In the genomic region with DNA sequence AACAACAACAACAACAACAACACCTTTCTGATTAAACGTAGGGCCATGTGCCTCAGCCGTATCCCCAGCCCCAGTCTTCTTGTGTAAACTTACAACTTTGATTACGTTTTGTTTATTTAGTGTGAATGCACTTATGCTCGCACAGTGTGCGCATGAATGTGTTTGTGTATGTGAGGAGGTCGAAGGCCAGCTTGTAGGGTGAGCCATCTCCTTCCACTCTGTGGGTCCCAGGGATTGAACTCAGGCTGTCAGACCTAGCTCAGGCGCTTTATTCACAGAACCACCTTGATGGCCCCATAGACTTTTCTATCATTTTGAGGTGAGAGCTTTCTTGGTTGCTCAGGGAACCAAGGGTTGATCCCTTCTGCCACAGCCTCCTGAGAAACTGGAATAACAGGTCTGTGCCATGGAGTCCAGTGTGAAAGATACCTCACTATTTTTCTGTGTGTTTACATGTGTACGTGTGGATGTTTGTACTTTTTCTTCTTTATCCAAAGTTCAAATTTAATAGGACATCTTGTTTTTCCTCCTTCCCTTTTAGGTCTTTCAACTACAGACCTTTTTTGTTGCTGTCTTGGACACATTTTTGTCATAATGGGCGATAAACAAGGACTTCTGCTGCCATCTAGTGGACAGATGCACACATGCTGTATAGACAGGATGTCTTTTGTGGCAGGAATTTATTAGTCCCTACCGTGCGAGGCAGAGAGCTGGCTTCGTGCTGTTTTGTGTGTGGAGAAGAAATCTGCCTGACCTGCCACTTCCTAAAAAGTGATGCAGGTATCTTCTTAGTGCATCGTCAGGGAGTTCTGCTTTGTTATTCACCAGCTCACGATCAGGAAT, we compare ENCODE assay signal across 9 mouse cellular contexts. TPM values are rescaled to one million over a fixed set of nuclear protein-coding genes. Genes with fewer than 3 reads are reported as not detected.
DNase-seq lines count a peak whose midpoint lies in the region; ATAC-seq and TF ChIP-seq lines count a peak whose summit lies in the region.
"Had no signal": no experiment of that assay in that cellular context is flagged by ENCODE, and none has a peak within 500 bp of the region (broad histone marks: within the 10 kb centered on the region; RNA-seq: fewer than 3 reads in every experiment).

No protein-coding gene starts in this region.

- 40% methylated on average over 14 of the region's 14 CpGs for WGBS in forebrain, embryonic 10.5 days

- peak; percentile 59 to 98 (median 91) for TF ChIP-seq CTCF in MEL (IDR thresholded peaks at IDR 0.05 in 2 of 3, conservative IDR thresholded peaks at IDR 0.05 in 1 of 3; ENCODE audit: control insufficient read depth in 1 of 3, insufficient read depth in 1 of 3, low read depth in 2 of 3, low read length in 3 of 3, poor library complexity in 1 of 3, severe bottlenecking in 1 of 3)

- peak; percentile 92 for DNase-seq in MEL (ENCODE audit: low read depth, low spot score)
- peak; percentile 90 for DNase-seq in c-Kit-positive CD71-negative TER-119-negative erythroid progenitor cells, embryonic 14.5 days (ENCODE audit: low read depth)
- DNase-seq in forebrain, embryonic 10.5 days (ENCODE audit: extremely low spot score, low spot score) = peak; percentile 77
- peak; percentile 59 to 92 for DNase-seq in layer of hippocampus, adult 18-20 months (ENCODE audit: low spot score in 2 of 2)
- DNase-seq in lung, postnatal 10 days = peak; percentile 88
- DNase-seq in retina, postnatal 1 day = peak; percentile 93
- DNase-seq in thymus, postnatal 4 days = peak; percentile 77

- TF ChIP-seq RAD21 in MEL (IDR thresholded peaks at IDR 0.05; ENCODE audit: low read depth, low read length) = peak; percentile 98

- H3K36me3 ChIP-seq in MEL (ENCODE audit: control insufficient read depth in 1 of 2, insufficient read depth in 2 of 2, low read length in 2 of 2) = peaks cover 0 to 7% of the 10 kb centered on the region in 2 experiments; a peak in 2 of 4 replicates
- no peaks in the 10 kb centered on the region for H3K36me3 ChIP-seq in forebrain, embryonic 10.5 days (replicated peaks)
- H3K36me3 ChIP-seq: liver, embryonic 15.5 days had no signal

- peaks cover 0 to 21% of the 10 kb centered on the region in 2 experiments; a peak in 2 of 4 replicates for H3K27me3 ChIP-seq in MEL (ENCODE audit: control insufficient read depth in 1 of 2, insufficient read depth in 2 of 2, low read length in 2 of 2)
- no peaks in the 10 kb centered on the region for H3K27me3 ChIP-seq in forebrain, embryonic 10.5 days (ENCODE audit: poor library complexity, severe bottlenecking)
- H3K27me3 ChIP-seq: liver, embryonic 15.5 days had no signal

- ATAC-seq in hematopoietic stem cell, adult 5-6 weeks (replicated peaks in 1 of 2; ENCODE audit: insufficient read depth in 1 of 2, low FRiP score in 2 of 2, low TSS enrichment in 1 of 2, low read depth in 1 of 2, poor library complexity in 2 of 2, severe bottlenecking in 2 of 2) = peak; percentile 84 to 86

- H3K27ac ChIP-seq in MEL (ENCODE audit: control insufficient read depth, low read depth, low read length) = no peak overlapping the region
- H3K27ac ChIP-seq in forebrain, embryonic 10.5 days = peak overlapping the region; percentile 45; the same call in 1 of the 2 replicates
- H3K27ac ChIP-seq: liver, embryonic 15.5 days had no signal

- no peak for TF ChIP-seq EP300 in MEL (IDR thresholded peaks at IDR 0.05; ENCODE audit: low read depth in 1 of 2, low read length in 2 of 2)

- no peak for TF ChIP-seq POLR2A in MEL (IDR thresholded peaks at IDR 0.05; ENCODE audit: control insufficient read depth in 1 of 2, insufficient read depth in 1 of 2, low read depth in 1 of 2, low read length in 2 of 2, poor library complexity in 1 of 2)

- no peak overlapping the region for H3K4me3 ChIP-seq in MEL (ENCODE audit: control insufficient read depth in 1 of 2, insufficient read depth in 1 of 2, low read depth in 2 of 2, low read length in 2 of 2)
- no peak overlapping the region for H3K4me3 ChIP-seq in forebrain, embryonic 10.5 days
- H3K4me3 ChIP-seq: liver, embryonic 15.5 days had no signal

- no peaks in the 10 kb centered on the region for H3K9me3 ChIP-seq in MEL (replicated peaks; ENCODE audit: insufficient read depth, low read length)
- no peaks in the 10 kb centered on the region; the same call in 1 of the 2 replicates for H3K9me3 ChIP-seq in forebrain, embryonic 10.5 days
- H3K9me3 ChIP-seq: liver, embryonic 15.5 days had no signal

- no peaks in the 10 kb centered on the region for H3K79me2 ChIP-seq in MEL (ENCODE audit: control insufficient read depth, insufficient read depth, low read length, poor library complexity)

- H3K4me1 ChIP-seq in MEL (ENCODE audit: control insufficient read depth in 1 of 2, insufficient read depth in 2 of 2, low read length in 2 of 2) = peaks cover 5 to 12% of the 10 kb centered on the region in 2 experiments; a peak in 3 of 4 replicates
- peaks cover 17% of the 10 kb centered on the region for H3K4me1 ChIP-seq in forebrain, embryonic 10.5 days

- no peak overlapping the region for H3K9ac ChIP-seq in MEL (ENCODE audit: control insufficient read depth, low read depth, low read length, poor library complexity, severe bottlenecking)
- H3K9ac ChIP-seq: liver, embryonic 15.5 days had no signal

TF ChIP-seq in MEL, 35 proteins besides CTCF, POLR2A, EP300 and RAD21 (continues in another document):
- TF ChIP-seq ETS1 (IDR thresholded peaks at IDR 0.05; ENCODE audit: low read depth, low read length) (no peak), POLR2AphosphoS2 (IDR thresholded peaks at IDR 0.05; ENCODE audit: low read length) (no peak), NRF1 (IDR thresholded peaks at IDR 0.05; ENCODE audit: insufficient read depth, low read depth, low read length, poor library complexity, severe bottlenecking) (no peak), CHD1 (IDR thresholded peaks at IDR 0.05; ENCODE audit: low read depth, low read length) (no peak), MXI1 (IDR thresholded peaks at IDR 0.05; ENCODE audit: low read depth, low read length) (peak; percentile 32; the same call in 1 of the 2 replicates), USF1 (IDR thresholded peaks at IDR 0.05; ENCODE audit: low read depth, low read length) (no peak), MEF2A (IDR thresholded peaks at IDR 0.05; ENCODE audit: extremely low read depth, insufficient replicate concordance, low read depth, low read length, poor library complexity, severe bottlenecking) (no peak), UBTF (IDR thresholded peaks at IDR 0.05; ENCODE audit: borderline replicate concordance, insufficient read depth, low read depth, low read length) (no peak), MYC (IDR thresholded peaks at IDR 0.05; ENCODE audit: low read depth, low read length) (peak; percentile 60; the same call in 1 of the 2 replicates), SIN3A (IDR thresholded peaks at IDR 0.05; ENCODE audit: low read length) (peak; percentile 75), ZC3H11A (IDR thresholded peaks at IDR 0.05; ENCODE audit: low read depth, low read length) (peak; percentile 92), E2F4 (IDR thresholded peaks at IDR 0.05; ENCODE audit: borderline replicate concordance, low read depth, low read length) (no peak), NELFE (IDR thresholded peaks at IDR 0.05; ENCODE audit: low read depth, low read length) (no peak), MAFK (IDR thresholded peaks at IDR 0.05; ENCODE audit: borderline replicate concordance, low read depth, low read length) (no peak), TAL1 (IDR thresholded peaks at IDR 0.05; ENCODE audit: low read length) (no peak), GABPA (IDR thresholded peaks at IDR 0.05; ENCODE audit: low read depth, low read length) (no peak), CHD2 (IDR thresholded peaks at IDR 0.05; ENCODE audit: low read length) (no peak), TBP (IDR thresholded peaks at IDR 0.05; ENCODE audit: low read depth, low read length) (0 out of 2 replicates have a peak, but pooled peaks have one; percentile 25)

RNA-seq across cellular contexts. Expression of a gene that starts 18.4 kb away (rescaled TPM):
- total RNA-seq in MEL (2012; rRNA removed) = 1.1 TPM in 2 replicates
- 1 to 10 TPM in 1 of 2 experiments, not detected in 1; 2.3 TPM for polyA plus RNA-seq in MEL (2012; ENCODE audit: insufficient read depth in 1 of 2, insufficient read length in 2 of 2, low read depth in 1 of 2, low replicate concordance in 2 of 2, missing spikeins in 1 of 2)
- 41.9 and 48.9 TPM in 2 replicates for polyA plus RNA-seq in forebrain, embryonic 10.5 days (2016; fragmentation: Nextera tagmentation; extraction: Ambion mirVana)
- total RNA-seq in hematopoietic stem cell, adult 5-6 weeks (2017) = 10.3 and 27.3 TPM in 2 replicates
- 10 to 100 TPM; 71.8 to 74.1 TPM for total RNA-seq in layer of hippocampus, adult 18-20 months (2021)

RNA-seq across cellular contexts. Expression of a gene that starts 26.0 kb away (rescaled TPM):
- 0.19 TPM in 1 of 2 replicates, not detected in the other for total RNA-seq in MEL (2012; rRNA removed)
- under 1 TPM in 1 of 2 experiments, not detected in 1; 0.13 TPM for polyA plus RNA-seq in MEL (2012; ENCODE audit: insufficient read depth in 1 of 2, insufficient read length in 2 of 2, low read depth in 1 of 2, low replicate concordance in 2 of 2, missing spikeins in 1 of 2)
- polyA plus RNA-seq in forebrain, embryonic 10.5 days (2016; fragmentation: Nextera tagmentation; extraction: Ambion mirVana) = not detected in 2 replicates
- total RNA-seq in hematopoietic stem cell, adult 5-6 weeks (2017) = 0.88 TPM in 1 of 2 replicates, not detected in the other
- not detected for total RNA-seq in layer of hippocampus, adult 18-20 months (2021)

RNA-seq across cellular contexts. Expression of a gene that starts 32.3 kb away (rescaled TPM):
- not detected in 2 replicates for total RNA-seq in MEL (2012; rRNA removed)
- not detected for polyA plus RNA-seq in MEL (2012; ENCODE audit: insufficient read depth in 1 of 2, insufficient read length in 2 of 2, low read depth in 1 of 2, low replicate concordance in 2 of 2, missing spikeins in 1 of 2)
- not detected in 2 replicates for polyA plus RNA-seq in forebrain, embryonic 10.5 days (2016; fragmentation: Nextera tagmentation; extraction: Ambion mirVana)
- not detected in 2 replicates for total RNA-seq in hematopoietic stem cell, adult 5-6 weeks (2017)
- total RNA-seq in layer of hippocampus, adult 18-20 months (2021) = not detected
- polyA plus RNA-seq: liver, embryonic 15.5 days had no signal

RNA-seq across cellular contexts. Expression of a gene that starts 33.7 kb away (rescaled TPM):
- 5.2 and 6.0 TPM in 2 replicates for total RNA-seq in MEL (2012; rRNA removed)
- polyA plus RNA-seq in MEL (2012; ENCODE audit: insufficient read depth in 1 of 2, insufficient read length in 2 of 2, low read depth in 1 of 2, low replicate concordance in 2 of 2, missing spikeins in 1 of 2) = 10 to 100 TPM in 1 of 2 experiments, not detected in 1; 13.3 TPM
- 22.7 and 25.3 TPM in 2 replicates for polyA plus RNA-seq in forebrain, embryonic 10.5 days (2016; fragmentation: Nextera tagmentation; extraction: Ambion mirVana)
- 40.6 and 50.5 TPM in 2 replicates for total RNA-seq in hematopoietic stem cell, adult 5-6 weeks (2017)
- 10 to 100 TPM; 11.4 to 12.2 TPM for total RNA-seq in layer of hippocampus, adult 18-20 months (2021)

RNA-seq across cellular contexts. Expression of a gene that starts 34.3 kb away (rescaled TPM):
- total RNA-seq in MEL (2012; rRNA removed) = not detected in 2 replicates
- polyA plus RNA-seq in MEL (2012; ENCODE audit: insufficient read depth in 1 of 2, insufficient read length in 2 of 2, low read depth in 1 of 2, low replicate concordance in 2 of 2, missing spikeins in 1 of 2) = under 1 TPM in 1 of 2 experiments, not detected in 1; 0.19 TPM
- polyA plus RNA-seq in forebrain, embryonic 10.5 days (2016; fragmentation: Nextera tagmentation; extraction: Ambion mirVana) = 0.10 and 0.12 TPM in 2 replicates
- total RNA-seq in hematopoietic stem cell, adult 5-6 weeks (2017) = 0.05 TPM in 1 of 2 replicates, not detected in the other
- under 1 TPM; 0.15 to 0.64 TPM for total RNA-seq in layer of hippocampus, adult 18-20 months (2021)
